Mouse (Mus musculus): ENCODE data around the gene Apof. TPM values are rescaled to one million over a fixed set of nuclear protein-coding genes. Genes with fewer than 3 reads are reported as not detected.

Gene Apof
- polyA plus RNA-seq, 3 experiments from 2014 or later = not detected

GRCm38 (mm10) chr10:128298702-128299171 lies 30.3 kb downstream of the Apof start, which contains the start of gene Il23a:
Gene Il23a, minus strand, starts transcription at chr10:128298752.
- no peak for ATAC-seq

- no peak for ATAC-seq
Measured at GRCm38 (mm10) chr10:128302357-128302756, 33.9 kb downstream of the Apof start.

- peak; percentile 2 for ATAC-seq
Measured at GRCm38 (mm10) chr10:128302785-128303125, 34.3 kb downstream of the Apof start.

GRCm38 (mm10) chr10:128303126-128304021 lies 34.9 kb downstream of the Apof start, which contains the start of gene Pan2:
Gene Pan2, plus strand, starts transcription at chr10:128303335.
- ATAC-seq = peak; percentile 99

- no peak for ATAC-seq
Measured at GRCm38 (mm10) chr10:128309654-128310053, 41.2 kb downstream of the Apof start.

- ATAC-seq = no peak
Measured at GRCm38 (mm10) chr10:128310177-128310576, 41.7 kb downstream of the Apof start.

GRCm38 (mm10) chr10:128310902-128311301 lies 42.4 kb downstream of the Apof start:
- ATAC-seq = no peak

- ATAC-seq = no peak
Measured at GRCm38 (mm10) chr10:128315578-128315977, 47.1 kb downstream of the Apof start.

Other genes with a start within 250 kb of the Apof start
- gene Naca, start 233.1 kb upstream of the Apof start, polyA plus RNA-seq (2017; shearing (Covaris generic)) = 1,000 to 10,000 TPM in 2 of 3 experiments, 100 to 1,000 TPM in 1; 923 to 1,212 (median 1,047) TPM
- gene Ptges3, start 209.7 kb upstream of the Apof start, polyA plus RNA-seq (2017; shearing (Covaris generic)) = 100 to 1,000 TPM; 186 to 360 (median 347) TPM
- gene Atp5b, start 185.4 kb upstream of the Apof start, polyA plus RNA-seq (2017; shearing (Covaris generic)) = 100 to 1,000 TPM; 459 to 529 (median 464) TPM
- 10 to 100 TPM; 37.9 to 63.7 (median 44.3) TPM for gene Baz2a, start 177.1 kb upstream of the Apof start, polyA plus RNA-seq (2017; shearing (Covaris generic))
- 10 to 100 TPM; 24.7 to 29.4 (median 27.8) TPM for gene Rbms2, start 88.4 kb upstream of the Apof start, polyA plus RNA-seq (2017; shearing (Covaris generic))
- under 1 TPM in 2 of 3 experiments, not detected in 1; 0.28 to 0.58 TPM for gene Gls2, start 74.2 kb upstream of the Apof start, polyA plus RNA-seq (2017; shearing (Covaris generic))
- 10 to 100 TPM in 2 of 3 experiments, 1 to 10 TPM in 1; 7.1 to 13.6 (median 13.5) TPM for gene Spryd4, start 56.9 kb upstream of the Apof start, polyA plus RNA-seq (2017; shearing (Covaris generic))
- not detected for gene Mip, start 42.8 kb upstream of the Apof start, polyA plus RNA-seq (2017; shearing (Covaris generic))
- gene Timeless, start 36.6 kb upstream of the Apof start, polyA plus RNA-seq (2017; shearing (Covaris generic)) = 10 to 100 TPM; 23.2 to 45.9 (median 27.2) TPM
- under 1 TPM in 1 of 3 experiments, not detected in 2; 0.34 TPM for gene Apon, start 14.6 kb upstream of the Apof start, polyA plus RNA-seq (2017; shearing (Covaris generic))
- 10 to 100 TPM; 46.5 to 69.6 (median 52.5) TPM for gene Stat2, start 1.9 kb downstream of the Apof start, polyA plus RNA-seq (2017; shearing (Covaris generic))
- not detected for gene Il23a, start 30.1 kb downstream of the Apof start, polyA plus RNA-seq (2017; shearing (Covaris generic))
- 10 to 100 TPM; 17.4 to 36.9 (median 27.5) TPM for gene Pan2, start 34.7 kb downstream of the Apof start, polyA plus RNA-seq (2017; shearing (Covaris generic))
- 100 to 1,000 TPM; 101 to 106 (median 102) TPM for gene Cnpy2, start 53.8 kb downstream of the Apof start, polyA plus RNA-seq (2017; shearing (Covaris generic))
- gene Cs, start 69.1 kb downstream of the Apof start, polyA plus RNA-seq (2017; shearing (Covaris generic)) = 100 to 1,000 TPM; 138 to 155 (median 155) TPM
- 10 to 100 TPM; 12.8 to 19.9 (median 17.3) TPM for gene Coq10a, start 100.3 kb downstream of the Apof start, polyA plus RNA-seq (2017; shearing (Covaris generic))
- 1 to 10 TPM; 1.7 to 6.7 (median 3.6) TPM for gene Ankrd52, start 108.4 kb downstream of the Apof start, polyA plus RNA-seq (2017; shearing (Covaris generic))
- not detected for gene Slc39a5, start 132.6 kb downstream of the Apof start, polyA plus RNA-seq (2017; shearing (Covaris generic))
- gene Nabp2, start 142.8 kb downstream of the Apof start, polyA plus RNA-seq (2017; shearing (Covaris generic)) = 10 to 100 TPM; 68.8 to 87.0 (median 73.8) TPM
- 10 to 100 TPM; 25.2 to 42.2 (median 37.9) TPM for gene Rnf41, start 143.0 kb downstream of the Apof start, polyA plus RNA-seq (2017; shearing (Covaris generic))
- 10 to 100 TPM; 53.1 to 64.4 (median 57.2) TPM for gene Smarcc2, start 190.6 kb downstream of the Apof start, polyA plus RNA-seq (2017; shearing (Covaris generic))
- gene Myl6, start 225.5 kb downstream of the Apof start, polyA plus RNA-seq (2017; shearing (Covaris generic)) = 1,000 to 10,000 TPM in 1 of 3 experiments, 100 to 1,000 TPM in 2; 949 to 1,454 (median 955) TPM
- 1 to 10 TPM; 2.7 to 4.6 (median 4.5) TPM for gene Myl6b, start 230.0 kb downstream of the Apof start, polyA plus RNA-seq (2017; shearing (Covaris generic))

Data from inflammation-experienced regulatory T-cells, adult 6 months (primary cell).